Mouse (Mus musculus) thymus, postnatal 10 days (tissue): ENCODE measurements around the gene Cdk8.
"Not testable (repeated sequence)": the region's sequence is repeated elsewhere in the genome, so short reads cannot be mapped to it uniquely, and the experiment has no call there.

Experiments used
- DNase-seq, 2 experiments: peaks; one replicate each; pipeline ENCODE4 v3.0.0; 2021; ENCODE audit warnings: low spot score in 2 of 2

Cdk8 gene

DNA sequence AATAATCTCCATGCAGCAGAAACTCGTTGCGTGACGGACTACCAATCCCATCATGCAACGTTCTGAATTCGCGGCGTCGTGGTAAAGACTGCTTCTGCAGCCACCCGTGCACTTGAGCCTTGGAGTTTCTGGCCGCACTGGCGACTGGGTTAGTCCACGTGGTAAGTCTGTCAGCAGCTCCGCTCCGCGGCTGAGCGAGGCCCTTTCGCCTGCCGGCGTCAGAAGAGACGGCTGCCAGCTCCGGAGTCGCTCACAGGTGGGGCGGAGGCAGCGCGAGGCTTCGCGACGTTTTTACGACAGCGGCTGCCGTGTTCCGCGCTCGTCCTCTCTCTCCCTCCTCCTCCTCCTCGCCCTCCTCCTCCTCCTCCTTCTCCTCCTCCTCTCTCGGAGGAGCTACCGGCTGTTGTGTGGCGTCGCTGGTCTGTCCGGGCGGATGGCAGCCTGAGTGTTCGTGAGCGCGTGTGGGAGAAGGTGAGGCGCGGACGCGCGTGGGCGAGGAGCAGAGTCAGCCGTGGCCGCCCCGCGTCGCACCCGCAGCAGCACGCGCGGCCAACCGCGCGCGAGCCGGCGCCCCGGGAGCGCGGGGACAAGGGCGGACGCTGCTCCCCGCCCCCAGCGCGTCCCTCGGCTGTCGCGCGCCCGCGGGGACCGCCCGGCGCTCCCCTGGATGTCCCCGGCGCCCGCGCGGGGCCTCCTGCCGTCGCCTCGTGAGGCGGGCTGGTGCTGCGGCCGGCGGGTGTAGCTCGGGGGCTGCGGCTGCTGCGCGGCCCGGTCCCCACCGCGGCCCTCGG, at the start of gene Cdk8:
Gene Cdk8, plus strand, starts transcription at position 367 of the 791 bp plus-strand sequence.
- peak; percentile 84 to 88 for DNase-seq

DNA sequence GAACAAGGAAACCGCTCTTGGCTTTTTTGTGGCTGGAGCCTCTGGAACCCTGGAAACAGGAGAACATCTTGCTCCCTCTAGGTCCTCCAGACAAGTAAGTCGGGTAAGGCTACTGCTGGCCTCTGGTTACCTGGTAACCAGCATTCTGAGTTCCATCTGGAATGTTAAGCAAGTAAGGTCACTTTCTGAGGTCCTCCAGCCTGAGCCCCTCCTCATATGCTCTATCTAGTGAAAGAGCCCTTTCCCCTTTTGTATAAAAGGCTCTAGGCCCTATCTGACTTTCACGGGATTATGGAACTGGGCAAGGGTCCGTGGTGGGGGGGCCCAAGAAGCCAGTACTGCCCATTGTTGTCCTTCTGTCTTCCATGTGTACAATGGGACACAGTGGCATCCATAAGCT, 45.8 kb upstream of the Cdk8 start, which contains the start of gene 1700001J03Rik:
Gene 1700001J03Rik, minus strand, starts transcription at position 101 of the 400 bp plus-strand sequence.
- DNase-seq: not testable (repeated sequence)

DNA sequence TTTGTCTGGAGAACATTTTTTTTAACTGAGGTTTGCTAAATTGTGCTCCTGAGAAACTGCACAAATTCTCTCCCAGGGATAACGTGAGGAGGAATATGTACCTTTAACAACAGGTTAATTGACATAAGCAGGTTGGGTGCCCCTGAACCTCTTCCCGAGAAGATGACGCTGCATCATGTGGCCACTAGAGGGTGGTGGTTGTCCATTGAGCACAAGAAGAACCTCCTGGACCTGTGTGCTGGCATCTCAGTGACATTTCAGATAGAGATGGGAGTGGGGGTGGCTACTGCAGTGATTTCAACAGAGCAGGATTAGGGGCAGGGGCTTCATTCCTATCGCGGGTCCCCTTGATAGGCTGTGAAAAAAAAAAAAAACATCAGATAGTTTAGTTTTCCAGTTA, 43.6 kb upstream of the Cdk8 start:
- peak; percentile 18 to 60 for DNase-seq

DNA sequence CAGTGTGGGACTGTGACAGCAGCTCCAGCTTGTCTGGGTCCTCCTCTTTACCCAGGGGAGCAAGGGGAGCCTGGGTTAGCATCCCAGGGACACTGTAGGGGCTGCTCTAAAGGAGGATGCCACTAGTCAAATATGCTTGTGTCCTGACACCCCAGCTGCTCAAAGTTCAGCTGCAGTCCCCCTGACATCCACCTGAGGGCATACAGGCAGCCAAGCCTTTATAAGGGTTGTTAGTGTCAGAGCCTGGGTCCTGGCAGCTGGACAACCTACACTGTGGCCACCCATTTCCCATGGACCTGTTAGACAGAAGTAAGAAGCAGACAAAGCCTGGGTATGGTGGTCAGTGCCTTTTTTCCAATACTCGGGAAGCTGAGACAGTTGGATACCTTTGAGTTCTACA, 42.9 kb upstream of the Cdk8 start:
- no peak for DNase-seq

DNA sequence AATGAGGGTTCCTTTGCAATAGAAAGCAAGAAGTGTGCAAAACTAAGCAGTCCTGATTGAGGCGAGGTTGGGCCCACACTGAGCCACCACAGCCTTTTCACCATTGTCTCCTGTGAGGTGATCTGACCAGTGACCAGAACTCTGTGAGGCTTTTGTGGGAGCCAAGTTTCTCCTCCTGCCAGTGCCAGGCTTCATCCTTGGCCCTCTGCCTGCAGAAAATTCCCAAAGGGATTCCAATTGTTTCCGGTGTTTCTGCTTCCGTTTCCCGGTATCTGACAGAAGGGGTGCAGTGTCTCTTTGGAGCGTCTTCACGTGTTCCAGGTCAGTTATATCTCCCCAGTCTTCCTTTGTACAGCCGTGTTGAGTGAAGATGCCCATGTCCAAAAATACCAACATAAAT, 42.3 kb upstream of the Cdk8 start:
- no peak for DNase-seq

DNA sequence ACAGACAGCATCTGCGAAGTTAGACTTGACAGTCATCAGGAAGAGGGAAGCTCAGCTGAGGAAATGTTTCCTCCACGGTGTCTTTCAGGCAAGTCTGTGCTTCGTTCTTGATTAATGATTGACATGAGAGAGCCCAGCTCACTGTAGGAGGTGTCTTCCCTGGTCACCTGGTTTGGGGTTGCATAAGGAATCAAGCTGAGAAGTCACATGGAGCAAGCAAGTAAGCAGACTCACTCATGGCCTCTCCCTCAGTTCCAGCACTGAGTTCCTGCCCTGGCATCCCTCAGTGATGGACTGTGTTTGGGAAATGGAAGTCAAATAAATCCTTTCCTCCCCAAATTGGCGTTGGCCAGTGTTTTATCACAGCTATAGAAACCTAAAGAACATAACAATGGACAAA, 40.9 kb upstream of the Cdk8 start:
- no peak for DNase-seq

DNA sequence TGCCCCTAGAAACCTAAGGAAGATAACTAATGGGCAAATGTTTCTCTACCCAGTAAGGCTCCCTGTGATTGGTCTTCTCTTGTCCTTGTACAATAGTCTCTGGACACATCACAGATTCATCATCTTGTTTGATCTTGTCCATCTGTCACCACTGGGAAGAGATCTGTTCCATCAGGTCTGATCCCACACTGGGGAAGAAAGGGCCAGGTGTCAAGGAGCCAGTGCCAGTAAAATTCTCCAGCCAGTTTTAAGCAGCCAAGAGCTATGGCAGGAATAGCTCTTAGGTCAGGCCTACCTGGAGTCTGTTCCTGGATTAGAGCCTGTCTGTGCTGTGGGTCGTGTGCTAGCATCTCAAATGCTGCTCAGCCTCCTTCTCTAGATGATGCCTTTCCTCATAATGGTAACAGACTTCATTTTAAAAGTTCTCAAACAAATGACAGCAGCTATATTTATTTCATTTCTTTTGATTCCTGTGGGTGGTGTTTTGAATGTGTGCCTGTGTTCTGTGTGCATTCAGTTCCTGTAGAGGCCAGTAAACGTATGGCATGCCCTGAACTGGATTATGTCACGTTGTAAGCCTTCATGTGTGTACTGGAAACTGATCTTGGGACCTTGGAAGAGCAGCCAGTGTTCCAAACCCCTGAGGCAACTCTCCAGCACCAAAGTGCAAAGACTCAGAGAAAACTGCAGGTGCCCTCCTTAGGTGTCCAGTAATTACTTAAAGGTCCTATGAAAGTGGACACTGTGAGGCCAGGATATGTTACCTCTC, 40.3 kb upstream of the Cdk8 start:
- no peak for DNase-seq

DNA sequence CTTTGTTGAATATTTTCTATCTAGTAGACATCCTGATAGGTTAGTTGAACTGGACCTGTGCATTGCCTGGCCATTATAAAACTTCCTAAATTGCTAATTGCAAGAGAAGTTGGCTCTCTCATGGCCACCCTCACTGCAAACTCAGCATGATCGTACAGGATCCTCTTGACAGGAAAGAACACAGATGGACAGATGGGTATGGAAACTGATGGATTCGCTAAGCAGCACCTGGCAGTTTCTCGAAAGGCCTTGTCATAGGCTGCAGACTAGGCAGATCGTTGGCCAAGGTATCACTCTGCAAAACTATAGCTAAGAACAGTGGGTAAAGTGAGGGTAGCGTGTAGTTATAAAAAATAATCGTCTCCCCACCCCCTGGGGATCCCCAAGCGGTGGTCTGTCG, 37.7 kb upstream of the Cdk8 start:
- no peak for DNase-seq

DNA sequence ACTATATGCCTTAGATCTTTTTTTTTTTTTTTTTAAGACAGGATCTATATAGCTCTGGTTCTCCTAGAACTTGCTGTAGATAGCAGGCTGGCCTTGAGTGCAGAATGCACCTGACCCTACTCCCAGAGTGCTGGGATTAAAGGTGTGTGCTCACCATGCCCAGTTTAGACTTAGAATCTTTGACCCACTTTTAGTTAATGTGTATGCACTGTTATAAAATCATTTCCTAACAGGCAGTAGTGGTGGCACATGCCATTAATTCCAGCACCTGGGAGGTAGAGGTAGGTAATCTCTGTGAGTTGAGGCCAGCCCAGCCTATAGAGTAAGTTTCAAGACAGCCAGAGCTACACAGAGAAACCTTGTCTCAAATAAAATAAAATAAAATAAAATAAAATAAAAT, 32.0 kb upstream of the Cdk8 start:
- no peak for DNase-seq

DNA sequence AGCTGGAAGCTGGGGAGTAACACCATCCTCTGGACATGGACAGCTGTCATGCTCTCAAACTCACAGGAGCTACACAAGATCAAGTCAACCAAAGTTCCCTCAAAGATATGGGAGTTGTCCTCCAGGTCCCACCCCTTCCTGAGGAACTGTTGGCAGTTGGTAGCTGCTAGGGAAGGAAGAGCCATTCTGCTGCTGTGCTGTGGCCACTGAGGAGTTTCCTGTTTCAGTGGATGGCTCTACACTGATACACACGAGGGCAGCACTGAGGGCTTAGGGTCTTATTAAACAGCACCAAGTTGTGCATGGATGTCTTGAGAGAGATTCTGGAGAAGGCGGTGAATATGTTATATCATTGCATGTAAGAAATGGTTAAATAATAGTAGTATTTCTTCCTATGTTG, 31.5 kb upstream of the Cdk8 start:
- no peak for DNase-seq

DNA sequence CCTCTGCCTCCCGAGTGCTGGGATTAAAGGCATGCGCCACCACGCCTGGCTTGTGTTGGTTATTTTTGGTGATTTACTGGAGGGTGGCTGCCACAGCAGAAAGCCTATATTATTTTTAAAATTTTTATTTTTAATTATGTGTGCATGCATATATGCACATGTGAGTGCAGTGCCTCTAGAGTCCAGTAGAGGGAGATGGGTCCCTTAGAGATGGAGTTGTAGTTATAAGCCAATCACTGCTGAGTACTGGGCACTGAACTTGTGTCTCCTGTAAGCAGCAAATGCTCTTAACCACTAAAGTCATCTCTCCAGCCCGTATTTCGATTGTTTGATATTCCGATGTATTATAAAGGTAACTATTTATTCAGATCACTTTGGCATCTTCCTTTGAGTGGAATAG, 30.4 kb upstream of the Cdk8 start:
- no peak for DNase-seq

DNA sequence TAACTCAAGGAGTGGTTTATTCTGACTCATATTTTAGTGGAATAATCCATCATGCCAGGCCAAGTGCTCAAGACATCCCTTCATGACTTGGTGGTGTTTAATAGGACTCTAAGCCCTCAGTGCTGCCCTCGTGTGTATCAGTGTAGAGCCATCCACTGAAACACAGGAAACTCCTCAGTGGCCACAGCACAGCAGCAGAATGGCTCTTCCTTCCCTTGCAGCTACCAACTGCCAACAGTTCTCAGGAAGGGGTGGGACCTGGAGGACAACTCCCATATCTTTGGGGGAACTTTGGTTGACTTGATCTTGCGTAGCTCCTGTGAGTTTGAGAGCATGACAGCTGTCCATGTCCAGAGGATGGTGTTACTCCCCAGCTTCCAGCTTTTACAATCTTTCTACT, 27.1 kb upstream of the Cdk8 start:
- no peak for DNase-seq

DNA sequence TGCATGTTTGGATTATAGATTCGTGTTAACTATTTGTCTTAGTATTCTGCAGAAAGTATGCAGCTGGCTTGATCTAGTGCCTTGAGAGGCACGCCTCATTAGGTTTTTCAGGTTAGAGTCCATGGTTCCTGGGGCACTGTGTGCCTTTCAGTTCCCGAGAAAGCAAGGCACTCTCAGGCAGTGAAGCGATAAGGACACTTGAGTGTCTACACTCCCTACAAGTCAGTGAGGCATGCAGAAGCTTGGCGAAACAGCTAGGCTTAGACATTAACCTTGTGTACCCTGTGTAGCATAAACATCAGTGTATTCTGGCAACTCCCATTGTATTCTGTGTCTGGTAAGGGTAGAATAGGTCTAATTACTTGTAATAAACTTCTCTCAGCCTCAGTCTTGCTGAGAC, 25.5 kb upstream of the Cdk8 start:
- no peak for DNase-seq

DNA sequence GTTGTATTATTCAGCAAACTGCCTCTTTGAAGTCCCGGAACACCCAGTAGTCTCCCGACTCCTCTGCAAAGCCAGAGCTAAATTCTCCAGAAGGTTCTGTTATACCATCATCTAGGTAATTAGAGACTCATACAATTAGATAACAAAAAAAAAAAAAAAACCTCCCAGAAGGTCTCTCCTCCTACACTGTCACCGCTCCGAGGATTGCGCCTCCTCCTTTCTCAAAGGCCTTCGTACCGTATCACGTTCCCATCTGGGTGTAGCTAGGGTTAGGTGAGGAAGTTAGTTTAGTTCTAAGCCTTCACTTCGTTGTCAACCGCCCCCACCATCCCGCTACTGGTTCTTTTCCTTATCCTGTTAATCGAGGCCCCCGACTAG, 10.5 kb upstream of the Cdk8 start:
- no peak for DNase-seq

DNA sequence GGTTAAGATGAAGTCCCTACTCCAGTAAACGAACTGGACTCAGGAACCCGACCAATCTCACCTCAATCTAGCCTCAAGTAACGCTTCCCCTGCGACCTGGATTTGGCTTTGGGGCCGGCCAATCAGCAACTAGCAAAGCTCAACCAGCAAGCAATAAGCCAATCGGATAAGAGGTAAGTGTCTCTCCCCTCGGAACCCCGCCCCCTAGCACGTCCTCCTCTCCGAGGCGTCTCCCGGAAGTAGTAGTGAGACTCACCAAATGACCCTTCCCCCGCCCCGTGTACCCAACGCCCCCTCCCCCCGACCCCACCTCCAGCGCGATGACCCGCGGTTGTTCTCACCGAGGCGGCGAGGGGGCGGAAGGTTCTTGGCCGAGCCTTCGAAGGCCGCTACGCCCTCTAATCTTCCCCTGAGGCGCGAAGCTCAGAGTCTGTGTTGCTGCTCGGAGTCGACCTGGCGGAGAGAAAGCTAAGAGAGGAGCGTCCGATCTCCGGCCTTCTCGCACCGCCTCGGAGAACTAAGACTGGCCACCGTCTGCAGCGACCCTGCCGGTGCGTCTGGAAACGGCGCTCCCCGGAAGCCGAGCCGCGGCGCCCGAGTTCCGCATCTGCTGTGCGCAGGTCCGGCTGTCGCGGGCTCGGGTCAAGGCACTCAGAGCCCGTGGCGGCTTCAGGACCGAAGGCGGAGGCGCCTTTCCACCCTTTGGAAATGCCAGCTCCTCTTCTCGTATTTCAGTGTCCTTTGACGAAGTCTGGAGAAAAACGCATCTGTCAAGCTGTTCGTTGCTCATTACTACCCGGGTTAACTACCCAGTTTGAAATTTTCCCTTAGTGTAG, 9.9 kb upstream of the Cdk8 start, which contains the start of gene Rnf6:
Gene Rnf6, minus strand, starts transcription at position 677 of the 836 bp plus-strand sequence.
- peak; percentile 94 for DNase-seq

DNA sequence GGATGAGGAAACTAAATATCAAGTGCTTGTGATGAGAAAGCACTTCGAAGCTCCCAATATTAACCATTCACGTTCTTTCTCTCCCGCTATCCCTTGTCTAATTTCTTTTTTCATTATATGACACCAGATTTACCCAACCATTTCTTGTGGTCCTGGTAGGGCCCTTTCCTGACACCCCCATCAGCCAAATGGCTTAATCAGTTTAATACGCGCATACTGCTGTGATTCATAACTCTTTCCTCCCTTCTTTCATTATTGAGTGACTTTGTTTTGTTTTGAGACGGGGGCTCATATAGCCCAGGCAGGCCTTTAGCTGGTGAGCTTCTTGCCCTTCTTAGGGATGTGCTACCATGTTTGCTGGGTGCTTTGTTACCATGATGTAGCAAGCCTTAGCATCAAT, 9.3 kb upstream of the Cdk8 start:
- DNase-seq: no peak

DNA sequence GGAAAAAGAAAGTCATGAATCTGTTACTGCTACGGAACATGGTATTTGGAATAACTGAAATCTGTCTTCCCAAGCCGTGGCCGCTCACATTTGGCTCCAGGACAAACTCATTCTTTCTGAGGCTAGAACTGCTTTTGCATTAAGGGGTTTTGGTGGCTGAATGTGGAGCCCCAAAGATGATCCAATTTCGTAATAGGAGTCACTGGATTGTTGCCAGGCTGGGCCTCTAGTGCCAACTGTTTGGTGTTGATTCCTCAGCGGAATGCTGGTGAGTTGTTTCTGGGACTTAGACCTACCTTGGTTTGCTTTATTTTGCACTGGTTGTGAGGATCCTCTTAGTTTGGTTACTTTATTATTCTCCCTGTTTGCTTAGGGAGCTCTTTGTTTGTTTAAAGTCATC, 7.2 kb upstream of the Cdk8 start:
- DNase-seq: no peak

DNA sequence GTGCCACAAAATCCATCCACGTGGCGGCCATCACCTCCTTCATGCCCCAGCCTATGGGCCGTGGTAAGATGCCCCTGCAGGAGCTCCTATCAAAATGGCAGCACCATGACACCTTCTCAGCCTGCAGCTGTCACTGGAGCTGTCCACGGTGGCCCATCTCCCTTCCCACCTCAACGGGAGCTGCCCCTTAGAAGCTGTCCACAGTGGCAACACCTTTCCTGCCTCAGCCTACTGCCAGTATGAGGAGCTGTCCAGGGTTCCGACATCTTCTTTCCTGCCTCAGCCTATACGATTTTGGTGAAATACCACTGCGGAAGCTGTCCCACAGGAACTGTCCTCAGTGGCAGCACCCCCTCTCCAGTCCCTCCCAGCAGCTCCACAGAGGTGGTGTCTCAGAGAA, 3.5 kb upstream of the Cdk8 start:
- DNase-seq: no peak

DNA sequence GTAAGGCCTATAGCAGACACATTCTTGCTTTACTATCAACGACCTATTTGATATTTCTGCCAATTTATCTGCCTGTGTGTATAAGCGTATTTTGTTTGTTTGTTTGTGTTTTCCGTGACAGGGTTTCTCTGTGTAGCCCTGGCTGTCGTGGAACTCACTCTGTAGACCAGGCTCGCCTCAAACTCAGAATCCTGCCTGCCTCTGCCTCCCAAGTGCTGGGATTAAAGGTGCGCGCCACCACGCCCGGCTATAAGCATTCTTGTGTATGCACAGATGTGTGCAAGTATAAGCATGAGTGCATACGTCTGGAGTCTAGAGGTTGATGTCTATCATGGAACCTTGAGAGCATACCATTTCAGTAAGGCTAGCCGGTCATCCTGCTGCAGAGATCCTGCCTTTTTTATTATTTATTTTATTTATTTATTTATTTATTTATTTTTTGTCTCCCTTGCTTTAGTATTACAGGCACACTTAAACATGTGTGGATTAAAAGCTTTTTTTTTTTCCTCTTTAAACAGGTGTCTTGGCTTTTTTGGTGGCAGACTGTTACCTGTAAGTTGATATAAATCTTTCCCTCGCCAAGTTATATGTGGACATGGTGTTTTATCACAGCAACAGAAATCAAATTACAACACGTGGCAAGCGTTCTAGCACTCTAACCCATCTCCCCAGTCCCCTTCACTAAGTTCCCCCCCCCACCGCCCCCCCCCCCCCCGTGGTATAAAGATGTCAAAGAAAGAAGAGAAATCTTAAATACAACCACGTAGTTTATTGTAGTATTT, 970 bp upstream of the Cdk8 start:
- no peak for DNase-seq

DNA sequence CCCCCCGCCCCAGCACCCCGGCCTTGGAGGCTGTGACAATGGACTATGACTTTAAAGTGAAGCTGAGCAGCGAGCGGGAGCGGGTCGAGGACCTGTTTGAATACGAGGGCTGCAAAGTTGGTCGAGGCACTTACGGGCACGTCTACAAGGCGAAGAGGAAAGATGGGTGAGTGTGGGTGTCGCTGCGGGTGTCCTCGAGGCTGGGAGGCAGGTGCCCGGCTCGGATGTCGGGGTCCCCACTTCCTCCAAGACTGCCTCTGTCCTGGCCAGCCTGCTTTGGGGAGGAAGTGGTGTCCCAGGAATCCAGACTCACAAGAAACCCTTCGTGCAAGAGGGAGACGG, 596 bp downstream of the Cdk8 start:
- peak; percentile 39 to 43 for DNase-seq

DNA sequence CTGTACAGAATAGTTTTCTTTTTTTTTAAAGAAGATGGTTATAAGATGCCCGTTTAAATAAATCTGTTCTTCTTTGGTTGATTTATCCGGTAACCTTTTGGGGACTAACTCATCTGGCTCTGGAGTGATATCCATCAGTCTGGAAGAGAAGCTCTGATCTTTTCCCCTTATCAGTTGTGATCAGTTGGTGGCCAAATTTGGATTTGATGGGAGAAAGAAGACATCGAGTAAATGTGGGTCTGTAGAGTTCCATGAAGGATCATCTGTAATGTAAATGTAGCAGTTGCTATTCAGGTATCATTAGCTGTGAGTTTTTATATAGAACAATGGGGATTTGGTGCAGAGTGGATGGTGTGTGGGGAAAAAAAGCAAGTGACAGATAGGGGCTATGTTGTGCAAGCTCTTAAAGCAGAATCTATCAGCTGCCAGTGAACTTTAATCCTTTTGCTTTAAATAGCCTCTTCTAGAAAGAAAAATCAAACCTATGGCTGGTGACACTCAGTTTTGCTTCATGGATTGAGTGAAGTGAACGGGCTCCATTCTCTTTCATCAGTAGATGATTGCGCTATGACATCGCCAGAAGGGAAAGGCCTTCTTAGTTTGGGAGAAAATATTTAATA, 1.1 kb downstream of the Cdk8 start:
- DNase-seq: no peak
